Mouse (Mus musculus): ENCODE results near the gene Gm17660. TPM values are rescaled to one million over a fixed set of nuclear protein-coding genes. Genes with fewer than 3 reads are reported as not detected.

Gm17660 gene
- total and polyA plus RNA-seq, 3 experiments: not detected

DNA sequence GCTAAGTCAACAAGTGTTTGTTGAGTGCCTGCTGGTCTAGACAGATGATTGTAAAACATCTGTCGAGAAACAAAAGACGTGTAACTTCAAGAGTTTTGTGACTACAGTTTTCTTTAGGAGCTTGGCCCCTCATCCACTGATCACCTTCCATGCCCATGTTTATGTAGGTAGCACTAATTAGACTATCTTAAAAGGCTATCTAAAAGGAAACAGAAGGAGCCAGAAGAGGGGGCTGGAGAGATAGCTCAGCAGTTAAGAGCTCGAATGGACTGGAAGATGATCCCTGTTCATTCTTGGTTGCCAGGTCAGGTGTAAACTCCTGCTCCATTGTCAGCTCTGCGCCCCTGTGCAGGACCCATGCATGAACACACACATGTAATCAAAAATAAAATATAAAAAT lies 29.3 kb downstream of the Gm17660 start:
- dilution Hi-C loops (cut with MboI; ENCODE audit: extremely low pct_ligation_motif_present, extremely low pct_unique_long_range_greater_than_20kb, low sequenced_read_pairs): no loop called here
- Histone ChIP-seq H3K36me3 (replicated peaks in 1 of 2; ENCODE audit: control insufficient read depth in 1 of 2, insufficient read depth in 1 of 2, low read length in 1 of 2) (peaks cover 6 to 35% of the 10 kb centered on the region in 2 experiments), H3K27me3 (replicated peaks) (no peaks in the 10 kb centered on the region), H3K9me3 (replicated peaks; ENCODE audit: low read length) (no peaks in the 10 kb centered on the region), H3K9ac (ENCODE audit: insufficient read depth, low read depth) (peak overlapping the region; percentile 95; the same call in 1 of the 2 replicates), H3K79me2 (replicated peaks; ENCODE audit: control insufficient read depth, extremely low read depth, insufficient read depth, poor library complexity, severe bottlenecking) (peaks cover 9% of the 10 kb centered on the region), H3K4me2 (ENCODE audit: insufficient read depth, low read depth, poor library complexity, severe bottlenecking) (peak overlapping the region; percentile 92), H3K27ac (ENCODE audit: insufficient read depth, low read depth) (no peak overlapping the region), H3K4me3 (replicated peaks in 1 of 3; ENCODE audit: low read depth in 2 of 3, low read length in 2 of 3, poor library complexity in 1 of 3) (peak overlapping the region; percentile 94 to 99 (median 96)), H3K4me1 (ENCODE audit: control insufficient read depth in 1 of 2, insufficient read depth in 2 of 2) (peaks cover 3 to 38% of the 10 kb centered on the region in 2 experiments; a peak in 3 of 4 replicates)
- no peak for TF ChIP-seq JUN (IDR thresholded peaks at IDR 0.05; ENCODE audit: insufficient read depth, low read depth, low read length)
- no peak for TF ChIP-seq BHLHE40 (IDR thresholded peaks at IDR 0.05; ENCODE audit: low read depth, low read length)
- TF ChIP-seq TBP (conservative IDR thresholded peaks at IDR 0.05; ENCODE audit: low read depth, low read length): no peak
- no peak for TF ChIP-seq ZC3H11A (IDR thresholded peaks at IDR 0.05; ENCODE audit: low read depth, low read length)
- TF ChIP-seq ELF1 (IDR thresholded peaks at IDR 0.05; ENCODE audit: low read depth, low read length): no peak
- TF ChIP-seq KAT2A (IDR thresholded peaks at IDR 0.05; ENCODE audit: insufficient replicate concordance, low read length): no peak
- peak in 1 of 2 experiments; percentile 42; a peak in 2 of 4 replicates for TF ChIP-seq CTCF (conservative IDR thresholded peaks at IDR 0.05 in 1 of 2, IDR thresholded peaks at IDR 0.05 in 1 of 2; ENCODE audit: low read depth in 2 of 2, low read length in 2 of 2)
- TF ChIP-seq RAD21 (IDR thresholded peaks at IDR 0.05; ENCODE audit: low read depth, low read length): peak; percentile 19
- no peak for TF ChIP-seq CHD1 (IDR thresholded peaks at IDR 0.05; ENCODE audit: low read depth, low read length)
- DNase-seq (ENCODE audit: extremely low read depth): no peak
- in situ Hi-C loops (cut with MboI; ENCODE audit: low pct_ligation_motif_present, low pct_unique_long_range_greater_than_20kb, low sequenced_read_pairs): no loop called here

DNA sequence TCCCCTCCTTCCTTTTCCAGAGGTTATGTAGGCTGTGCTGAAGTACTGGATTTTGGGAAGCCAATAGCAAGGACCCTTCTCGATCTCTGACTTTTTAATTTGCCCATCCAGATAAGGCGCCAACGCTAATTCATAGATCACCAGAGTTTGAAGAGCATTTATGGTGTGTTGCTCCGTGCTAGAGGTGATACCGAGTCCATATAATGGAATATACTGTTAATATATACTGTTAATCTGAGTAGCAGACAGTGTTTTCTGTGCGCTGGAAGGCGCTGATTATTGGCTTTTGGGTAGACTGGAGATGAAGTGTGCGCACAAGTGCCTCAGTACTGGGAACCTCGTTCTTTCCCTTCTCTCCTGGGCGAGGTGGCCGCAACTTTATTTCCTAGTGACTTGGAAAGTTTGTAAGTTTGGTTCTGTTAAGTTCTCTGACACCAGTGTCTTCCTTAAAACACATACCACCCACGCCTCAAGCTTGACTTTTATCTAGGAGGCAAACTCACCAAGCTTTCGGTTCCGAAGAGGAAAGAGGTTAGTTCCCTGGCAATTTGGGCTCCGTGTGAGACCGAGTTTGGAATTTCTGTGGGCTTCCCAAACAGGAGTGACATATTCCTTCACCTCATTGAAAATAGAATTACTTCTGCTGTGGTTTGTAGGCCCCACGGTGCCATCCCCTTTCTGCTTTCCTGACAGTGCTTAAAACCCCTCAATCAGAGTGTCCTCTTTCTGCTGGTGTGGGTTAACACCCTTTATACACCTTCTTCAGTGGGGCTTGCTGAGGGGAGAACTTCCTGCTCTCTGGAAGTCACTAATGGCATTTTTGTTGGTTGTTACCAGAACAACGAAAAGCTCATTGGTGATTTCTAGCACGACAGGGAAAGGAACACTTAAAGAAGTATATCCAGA lies 30.0 kb downstream of the Gm17660 start:
- Histone ChIP-seq H3K27ac (ENCODE audit: insufficient read depth, low read depth) (peak overlapping the region; percentile 90), H3K4me3 (replicated peaks in 1 of 3; ENCODE audit: low read depth in 2 of 3, low read length in 2 of 3, poor library complexity in 1 of 3) (peak overlapping the region; percentile 94 to 99 (median 96)), H3K4me2 (ENCODE audit: insufficient read depth, low read depth, poor library complexity, severe bottlenecking) (peak overlapping the region; percentile 92), H3K9ac (ENCODE audit: insufficient read depth, low read depth) (peak overlapping the region; percentile 95), H3K36me3 (replicated peaks in 1 of 2; ENCODE audit: control insufficient read depth in 1 of 2, insufficient read depth in 1 of 2, low read length in 1 of 2) (peaks cover 6 to 28% of the 10 kb centered on the region in 2 experiments), H3K4me1 (ENCODE audit: control insufficient read depth in 1 of 2, insufficient read depth in 2 of 2) (peaks cover 8 to 41% of the 10 kb centered on the region in 2 experiments), H3K79me2 (replicated peaks; ENCODE audit: control insufficient read depth, extremely low read depth, insufficient read depth, poor library complexity, severe bottlenecking) (peaks cover 9% of the 10 kb centered on the region), H3K9me3 (replicated peaks; ENCODE audit: low read length) (no peaks in the 10 kb centered on the region), H3K27me3 (replicated peaks) (no peaks in the 10 kb centered on the region)
- dilution Hi-C loops (cut with MboI; ENCODE audit: extremely low pct_ligation_motif_present, extremely low pct_unique_long_range_greater_than_20kb, low sequenced_read_pairs): no loop called here
- DNase-seq (ENCODE audit: extremely low read depth): no peak
- TF ChIP-seq SIN3A (IDR thresholded peaks at IDR 0.05; ENCODE audit: low read length) (peak; percentile 37; the same call in 1 of the 2 replicates), EP300 (IDR thresholded peaks at IDR 0.05; ENCODE audit: low read length) (peak; percentile 7; the same call in 1 of the 2 replicates), IRF4 (IDR thresholded peaks at IDR 0.05; ENCODE audit: low read depth, low read length) (0 out of 2 replicates have a peak, but pooled peaks have one; percentile 19), ZKSCAN1 (IDR thresholded peaks at IDR 0.05; ENCODE audit: borderline replicate concordance, low read depth, low read length) (no peak), CHD1 (IDR thresholded peaks at IDR 0.05; ENCODE audit: low read depth, low read length) (peak; percentile 69; the same call in 1 of the 2 replicates), TCF12 (IDR thresholded peaks at IDR 0.05; ENCODE audit: low read depth, low read length) (no peak), RCOR1 (conservative IDR thresholded peaks at IDR 0.05; ENCODE audit: low read depth, low read length) (0 out of 2 replicates have a peak, but pooled peaks have one; percentile 43), MXI1 (IDR thresholded peaks at IDR 0.05; ENCODE audit: low read depth, low read length) (no peak; the same call in 1 of the 2 replicates), MAX (IDR thresholded peaks at IDR 0.05; ENCODE audit: low read length) (no peak), USF2 (conservative IDR thresholded peaks at IDR 0.05; ENCODE audit: low read depth, low read length) (no peak), RAD21 (IDR thresholded peaks at IDR 0.05; ENCODE audit: low read depth, low read length) (no peak), CTCF (conservative IDR thresholded peaks at IDR 0.05 in 1 of 2, IDR thresholded peaks at IDR 0.05 in 1 of 2; ENCODE audit: low read depth in 2 of 2, low read length in 2 of 2) (no peak), MYC (IDR thresholded peaks at IDR 0.05; ENCODE audit: low read depth, low read length) (no peak)
- in situ Hi-C loops (cut with MboI; ENCODE audit: low pct_ligation_motif_present, low pct_unique_long_range_greater_than_20kb, low sequenced_read_pairs): no loop called here

Data from CH12.LX (cell line).